Mouse (Mus musculus) embryonic facial prominence, embryonic 15.5 days (tissue): ENCODE measurements around the gene Cyb5rl. TPM values are rescaled to one million over a fixed set of nuclear protein-coding genes. Genes with fewer than 3 reads are reported as not detected.
"Not testable (repeated sequence)": the region's sequence is repeated elsewhere in the genome, so short reads cannot be mapped to it uniquely, and the experiment has no call there.

Experiments used
- ATAC-seq: fragments of 200-750 bp; cut with Nextera tagmentation; 2 replicates; pipeline ENCODE4 v1.8.0; 2017; ENCODE audit warnings: low read depth, moderate TSS enrichment; ENCODE audit not compliant: insufficient number of reproducible peaks, low FRiP score, low TSS enrichment
- H3K27ac ChIP-seq: fragments of 300-500 bp; sonication (generic); replicated peaks from 2 replicates; pipeline ENCODE4 v1.5.1; 2015; ENCODE audit warnings: mild to moderate bottlenecking, inconsistent platforms
- H3K27me3 ChIP-seq: fragments of 300-500 bp; sonication (generic); 2 replicates; pipeline ENCODE4 v1.6.1; 2015; ENCODE audit warnings: inconsistent platforms
- H3K36me3 ChIP-seq: fragments of 300-500 bp; sonication (generic); 2 replicates; pipeline ENCODE4 v1.6.1; 2015; ENCODE audit warnings: mild to moderate bottlenecking, inconsistent platforms
- H3K4me1 ChIP-seq: fragments of 300-500 bp; sonication (generic); 2 replicates; pipeline ENCODE4 v1.6.1; 2015; ENCODE audit warnings: inconsistent platforms
- H3K4me2 ChIP-seq: fragments of 300-500 bp; sonication (generic); replicated peaks from 2 replicates; pipeline ENCODE4 v1.6.1; 2015; ENCODE audit warnings: mild to moderate bottlenecking, inconsistent platforms
- H3K4me3 ChIP-seq: fragments of 300-500 bp; sonication (generic); replicated peaks from 2 replicates; pipeline ENCODE4 v1.5.1; 2015; ENCODE audit warnings: mild to moderate bottlenecking, inconsistent platforms
- H3K9ac ChIP-seq: fragments of 300-500 bp; sonication (generic); 2 replicates; pipeline ENCODE4 v1.6.1; 2015; ENCODE audit warnings: inconsistent platforms
- H3K9me3 ChIP-seq: fragments of 300-500 bp; sonication (generic); replicated peaks from 2 replicates; pipeline ENCODE4 v1.6.1; 2016; ENCODE audit warnings: inconsistent platforms
- WGBS: fragments of 180-500 bp; shearing (Covaris S2); methylation state at CpG from one replicate; pipeline ENCODE4 v1.1.7; 2015; 5-methylcytosine and 5-hydroxymethylcytosine counted together
- polyA plus RNA-seq: library from polyadenylated mRNA; unstranded; fragments of >200 nt; fragmentation: Nextera tagmentation; extraction: Ambion mirVana; gene quantifications from 2 replicates; pipeline ENCODE4 v1.2.1, GENCODE M21; 2015

Cyb5rl gene
- polyA plus RNA-seq, 1 experiment from 2014 or later: 7.6 TPM

DNA sequence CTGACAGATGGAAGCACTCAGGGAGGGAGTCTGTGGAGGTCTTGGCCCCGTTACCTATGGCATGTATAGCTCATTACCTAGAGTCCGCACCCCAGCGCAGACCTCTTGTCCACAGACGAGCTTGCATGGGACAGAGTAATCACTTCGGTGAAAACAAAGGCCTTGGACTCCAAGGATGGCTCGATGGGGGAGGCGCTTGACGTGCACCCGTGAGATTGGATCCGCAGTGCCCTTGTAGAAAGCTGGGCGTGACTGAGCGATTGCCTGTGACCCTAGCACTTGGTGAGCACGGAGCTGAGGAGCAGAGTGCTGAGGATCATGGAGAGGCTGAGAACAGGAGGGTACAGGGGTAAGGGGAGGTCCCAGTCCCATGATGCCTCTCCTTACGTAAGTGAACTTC is 24.9 kb downstream of the Cyb5rl start:
- no peak overlapping the region for H3K4me3 ChIP-seq
- 78% methylated on average over 14 of the region's 14 CpGs for WGBS
- peaks cover 9% of the 10 kb centered on the region; the same call in 1 of the 2 replicates for H3K4me1 ChIP-seq
- H3K27me3 ChIP-seq: no peaks in the 10 kb centered on the region
- H3K36me3 ChIP-seq: no peaks in the 10 kb centered on the region
- H3K27ac ChIP-seq: no peak overlapping the region
- H3K4me2 ChIP-seq: no peak overlapping the region
- H3K9me3 ChIP-seq: no peaks in the 10 kb centered on the region
- H3K9ac ChIP-seq: no peak overlapping the region
- no peak for ATAC-seq

DNA sequence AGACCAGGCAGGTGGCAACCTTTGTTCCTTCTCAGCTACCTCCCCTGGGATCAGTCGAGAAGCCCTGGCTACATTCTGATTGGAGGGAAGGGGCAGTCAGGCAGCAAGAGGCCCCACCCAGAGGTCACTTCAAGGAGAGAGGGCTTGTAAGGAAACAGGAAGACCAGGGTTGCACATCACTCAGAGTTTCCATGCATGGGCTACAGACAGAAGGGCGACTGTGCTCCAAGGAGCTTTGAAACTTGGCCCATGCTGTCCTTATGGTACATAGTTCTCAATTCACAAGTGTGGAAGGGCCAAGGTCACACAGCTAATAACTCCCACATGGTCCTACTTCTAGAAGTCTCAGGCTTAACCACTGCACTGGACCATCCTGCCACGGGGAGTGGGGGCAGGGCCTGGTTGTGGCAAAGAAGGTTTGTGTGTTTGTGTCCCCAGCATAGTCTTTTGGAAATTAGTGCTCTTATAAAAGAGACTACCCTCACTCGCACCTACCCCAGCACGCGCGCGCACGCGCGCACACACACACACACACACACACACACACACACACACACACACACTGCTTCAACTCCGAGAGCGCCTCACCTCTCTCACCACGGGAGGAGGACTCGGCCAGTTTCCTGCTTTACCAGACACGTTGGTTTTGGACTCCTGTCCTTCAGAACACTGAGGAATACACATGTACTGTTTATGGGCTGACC is 27.8 kb downstream of the Cyb5rl start:
- Histone ChIP-seq H3K4me1 (peaks cover 12% of the 10 kb centered on the region; the same call in 1 of the 2 replicates), H3K27me3 (no peaks in the 10 kb centered on the region), H3K4me3 (no peak overlapping the region), H3K36me3 (no peaks in the 10 kb centered on the region), H3K4me2 (no peak overlapping the region), H3K27ac (no peak overlapping the region), H3K9ac (no peak overlapping the region), H3K9me3 (no peaks in the 10 kb centered on the region)
- WGBS: 58% methylated on average over 16 of the region's 16 CpGs
- no peak for ATAC-seq

DNA sequence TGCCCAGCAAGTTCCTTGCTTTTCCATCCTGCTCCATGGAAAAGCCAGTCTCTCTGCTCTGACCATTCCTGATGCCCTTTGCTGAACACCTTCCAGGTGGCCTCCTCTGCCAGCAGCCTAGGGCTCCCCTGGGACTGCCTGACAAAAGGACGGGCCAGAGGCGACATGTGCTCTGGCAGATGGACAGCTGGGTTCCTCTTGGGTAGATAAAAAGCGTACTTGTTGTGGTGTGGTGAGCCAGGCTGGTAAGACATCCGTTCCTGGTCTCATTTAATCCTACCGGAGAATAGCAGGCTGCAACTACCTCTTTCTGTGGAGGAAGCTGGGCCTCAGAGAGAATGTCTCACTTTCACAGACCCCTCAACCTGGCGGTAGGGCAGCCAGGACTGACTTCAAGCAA is 29.3 kb downstream of the Cyb5rl start:
- Histone ChIP-seq H3K4me1 (peaks cover 12% of the 10 kb centered on the region; the same call in 1 of the 2 replicates), H3K4me2 (no peak overlapping the region), H3K9ac (no peak overlapping the region), H3K9me3 (no peaks in the 10 kb centered on the region), H3K36me3 (no peaks in the 10 kb centered on the region), H3K4me3 (no peak overlapping the region), H3K27ac (no peak overlapping the region), H3K27me3 (no peaks in the 10 kb centered on the region)
- no peak for ATAC-seq
- 23% methylated on average over 6 of the region's 6 CpGs for WGBS

DNA sequence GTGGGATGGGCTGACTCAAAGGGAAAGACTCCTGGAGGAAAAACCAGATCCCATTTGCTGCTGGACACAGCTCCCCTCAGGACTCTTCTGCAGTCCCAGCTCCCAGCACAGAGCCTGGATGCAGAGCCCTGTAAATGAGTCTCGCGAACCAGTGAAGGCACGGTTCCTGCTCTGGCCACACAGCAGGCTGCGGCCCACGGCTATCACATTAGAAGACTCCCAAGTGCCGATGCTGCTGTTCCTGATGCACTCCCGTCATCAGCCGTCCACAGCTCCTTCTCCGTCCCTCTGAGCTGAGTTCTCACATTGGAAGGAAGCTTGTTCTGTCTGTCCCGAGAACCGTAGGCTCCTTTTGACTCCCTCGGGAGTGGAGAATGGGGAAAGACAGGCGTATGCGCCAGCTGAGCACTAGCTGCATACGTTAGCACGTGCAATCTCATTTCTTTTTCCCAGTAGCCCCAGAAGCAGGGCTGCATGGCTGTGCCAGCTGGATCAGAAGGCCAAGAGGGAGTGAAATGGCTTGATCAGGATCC is 30.1 kb downstream of the Cyb5rl start, which contains the start of gene Cdcp2:
TSS of gene Cdcp2 (plus strand) at position 51 of the 533 bp plus-strand sequence.
- peak within 1 kb of the TSS; percentile 9; the same call in 1 of the 2 replicates for H3K9ac ChIP-seq
- no peaks in the 10 kb centered on the region for H3K36me3 ChIP-seq
- no peaks in the 10 kb centered on the region for H3K27me3 ChIP-seq
- H3K4me1 ChIP-seq: peaks cover 12% of the 10 kb centered on the region; the same call in 1 of the 2 replicates
- H3K27ac ChIP-seq: no peak within 1 kb of the TSS
- H3K9me3 ChIP-seq: no peaks in the 10 kb centered on the region
- WGBS: 61% methylated on average over 16 of the region's 16 CpGs
- ATAC-seq: no peak
- H3K4me3 ChIP-seq: no peak within 1 kb of the TSS
- H3K4me2 ChIP-seq: no peak within 1 kb of the TSS

DNA sequence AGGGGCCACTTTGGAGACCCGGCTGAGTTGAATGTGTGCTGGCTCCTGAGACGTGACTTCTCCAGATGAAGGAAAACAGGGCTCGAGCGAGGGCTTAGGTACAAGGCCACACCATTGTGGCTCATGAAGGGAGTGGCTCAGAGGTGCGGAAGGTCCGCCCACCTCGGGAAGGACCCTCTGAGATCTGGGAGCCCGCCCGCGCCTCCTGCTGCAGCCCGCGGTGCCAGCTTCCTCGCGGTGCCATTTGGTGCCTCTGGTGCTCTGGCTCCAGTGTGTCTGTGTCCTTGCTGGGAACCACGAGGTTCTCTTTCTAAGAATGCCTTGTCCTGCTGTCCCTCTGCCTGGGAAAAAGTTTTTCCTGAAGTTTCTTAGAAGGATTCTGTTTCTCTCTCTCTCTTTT is 31.1 kb downstream of the Cyb5rl start:
- H3K9me3 ChIP-seq: no peaks in the 10 kb centered on the region
- 69% methylated on average over 15 of the region's 15 CpGs for WGBS
- H3K4me3 ChIP-seq: no peak overlapping the region
- no peak overlapping the region for H3K9ac ChIP-seq
- H3K4me2 ChIP-seq: no peak overlapping the region
- H3K27me3 ChIP-seq: no peaks in the 10 kb centered on the region
- H3K4me1 ChIP-seq: peaks cover 12% of the 10 kb centered on the region; the same call in 1 of the 2 replicates
- no peak overlapping the region for H3K27ac ChIP-seq
- no peaks in the 10 kb centered on the region for H3K36me3 ChIP-seq
- ATAC-seq: no peak

DNA sequence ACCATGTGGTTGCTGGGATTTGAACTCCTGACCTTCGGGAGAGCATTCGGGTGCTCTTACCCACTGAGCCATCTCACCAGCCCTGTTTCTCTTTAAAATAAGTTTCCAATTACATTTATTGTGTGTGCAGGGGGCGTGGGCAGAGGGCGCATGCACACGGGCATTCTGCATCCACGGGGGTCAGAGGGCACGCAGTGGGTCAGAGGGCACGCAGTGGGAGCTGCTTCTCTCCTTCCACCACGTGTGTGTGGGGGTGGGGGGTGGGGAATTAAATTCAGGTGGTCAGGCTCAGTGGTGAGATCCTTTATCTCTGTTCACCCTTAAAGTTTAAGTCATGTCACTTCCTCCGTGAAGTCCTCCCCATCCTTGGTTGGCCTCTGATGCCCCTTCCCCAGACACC is 31.6 kb downstream of the Cyb5rl start:
- Histone ChIP-seq H3K9ac (no peak overlapping the region), H3K4me2 (no peak overlapping the region), H3K4me3 (no peak overlapping the region), H3K36me3 (no peaks in the 10 kb centered on the region), H3K27ac (no peak overlapping the region), H3K9me3 (no peaks in the 10 kb centered on the region), H3K4me1 (peaks cover 12% of the 10 kb centered on the region; the same call in 1 of the 2 replicates), H3K27me3 (no peaks in the 10 kb centered on the region)
- ATAC-seq: no peak
- WGBS: 55% methylated on average over 10 of the region's 10 CpGs

DNA sequence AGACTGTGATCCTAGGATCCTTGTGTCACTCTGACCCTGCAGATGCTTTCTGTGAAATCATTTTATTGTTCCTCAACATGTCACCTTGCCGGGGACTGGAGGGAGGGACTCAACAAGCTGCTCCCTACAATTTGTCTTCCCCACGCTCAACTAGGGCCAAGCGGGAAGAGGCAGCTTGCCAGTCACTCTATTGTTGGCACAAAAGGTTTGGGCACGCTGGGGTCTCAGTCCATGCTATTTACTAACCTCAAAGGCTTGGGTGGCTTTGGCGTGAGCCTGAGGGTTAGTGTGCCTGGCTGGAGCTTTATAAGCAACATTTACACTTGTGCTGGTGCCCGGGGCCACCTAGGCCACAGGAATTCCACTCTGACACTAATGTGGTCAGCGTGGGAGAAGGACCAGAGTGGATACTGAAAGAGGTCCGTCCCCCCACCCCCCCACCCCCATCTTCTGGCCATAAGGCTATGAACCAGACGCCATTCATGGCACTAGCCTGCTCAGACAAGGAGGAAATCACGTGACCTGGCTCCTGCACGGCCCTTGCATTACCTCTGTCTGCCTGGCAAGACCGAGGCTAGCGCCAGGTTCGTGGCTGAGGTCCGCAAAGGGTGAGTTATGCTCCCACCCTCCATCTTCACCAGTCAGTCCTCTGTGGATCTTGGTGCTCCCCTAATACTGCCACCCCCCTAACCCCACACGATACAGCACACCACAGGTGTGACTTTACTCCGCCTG is 32.2 kb downstream of the Cyb5rl start:
- H3K27me3 ChIP-seq: no peaks in the 10 kb centered on the region
- no peak overlapping the region for H3K4me3 ChIP-seq
- WGBS: 70% methylated on average over 17 of the region's 17 CpGs
- H3K9ac ChIP-seq: no peak overlapping the region
- H3K4me1 ChIP-seq: peaks cover 12% of the 10 kb centered on the region; the same call in 1 of the 2 replicates
- no peaks in the 10 kb centered on the region for H3K9me3 ChIP-seq
- H3K27ac ChIP-seq: no peak overlapping the region
- ATAC-seq: no peak
- no peaks in the 10 kb centered on the region for H3K36me3 ChIP-seq
- H3K4me2 ChIP-seq: no peak overlapping the region

DNA sequence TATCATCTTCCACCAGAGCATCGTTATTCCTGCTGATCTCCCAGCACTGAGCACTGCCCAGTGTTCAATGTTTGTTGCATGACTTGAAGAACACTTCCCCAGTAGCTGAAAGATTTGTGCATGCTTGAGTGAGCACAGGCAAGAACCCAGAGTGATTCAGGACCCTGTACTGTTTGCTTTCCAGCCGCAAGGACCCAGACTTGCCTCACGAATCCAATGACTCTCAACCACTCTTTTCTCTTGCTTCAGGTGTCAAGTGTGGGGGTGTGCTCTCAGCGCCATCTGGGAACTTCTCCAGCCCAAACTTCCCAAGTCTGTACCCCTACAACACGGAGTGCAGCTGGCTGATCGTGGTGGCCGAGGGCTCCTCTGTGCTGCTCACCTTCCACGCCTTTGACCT is 35.4 kb downstream of the Cyb5rl start:
- ATAC-seq: no peak
- H3K36me3 ChIP-seq: no peaks in the 10 kb centered on the region
- H3K4me3 ChIP-seq: no peak overlapping the region
- H3K4me2 ChIP-seq: no peak overlapping the region
- H3K27me3 ChIP-seq: no peaks in the 10 kb centered on the region
- no peak overlapping the region for H3K9ac ChIP-seq
- no peak overlapping the region for H3K27ac ChIP-seq
- no peaks in the 10 kb centered on the region for H3K9me3 ChIP-seq
- WGBS: 67% methylated on average over 8 of the region's 8 CpGs
- H3K4me1 ChIP-seq: no peaks in the 10 kb centered on the region

DNA sequence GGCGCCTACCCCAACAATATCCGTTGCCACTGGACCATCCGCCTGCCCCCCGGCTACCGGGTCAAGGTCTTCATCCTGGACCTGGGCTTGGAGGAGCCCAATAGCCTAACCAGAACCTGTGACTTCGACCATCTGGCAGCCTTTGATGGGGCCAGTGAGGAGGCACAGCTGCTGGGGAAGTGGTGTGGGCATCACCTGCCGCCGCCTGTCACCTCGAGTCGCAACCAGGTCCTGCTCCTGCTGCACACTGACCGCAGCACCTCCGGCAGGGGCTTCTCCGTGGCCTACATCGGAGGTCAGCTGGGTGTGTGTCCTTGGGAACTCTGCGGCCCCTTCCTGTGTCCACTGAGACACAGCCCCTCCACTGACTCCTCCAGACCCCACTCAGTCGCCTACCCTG is 40.0 kb downstream of the Cyb5rl start:
- H3K4me2 ChIP-seq: no peak overlapping the region
- H3K9me3 ChIP-seq: no peaks in the 10 kb centered on the region
- H3K4me3 ChIP-seq: no peak overlapping the region
- H3K27me3 ChIP-seq: no peaks in the 10 kb centered on the region
- no peak overlapping the region for H3K9ac ChIP-seq
- WGBS: 86% methylated on average over 16 of the region's 16 CpGs
- no peak for ATAC-seq
- H3K27ac ChIP-seq: no peak overlapping the region
- 0 out of 2 replicates have a peak, but pooled peaks cover 8% of the 10 kb centered on the region for H3K4me1 ChIP-seq
- no peaks in the 10 kb centered on the region for H3K36me3 ChIP-seq

DNA sequence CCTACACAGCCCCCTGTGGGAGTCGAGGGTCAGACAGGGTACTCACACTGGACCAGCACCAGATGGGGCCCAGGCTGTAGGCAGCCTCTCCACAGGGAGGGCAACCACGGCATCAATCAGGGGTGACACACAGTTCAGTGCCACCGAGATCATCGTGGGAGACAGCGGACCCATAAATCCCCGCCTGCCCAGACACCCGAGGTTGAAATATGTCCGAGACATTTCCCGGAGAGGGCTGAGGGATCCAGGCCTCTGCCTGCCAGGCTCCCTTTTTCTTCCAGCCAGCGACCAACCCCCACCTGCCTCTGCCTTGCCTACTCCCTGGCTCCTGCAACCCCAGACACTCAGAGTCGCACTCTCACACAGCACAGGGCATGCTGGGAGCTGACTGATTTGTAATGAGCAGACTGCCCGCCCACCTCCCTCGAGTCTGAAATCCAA is 41.5 kb downstream of the Cyb5rl start:
- no peak for ATAC-seq

DNA sequence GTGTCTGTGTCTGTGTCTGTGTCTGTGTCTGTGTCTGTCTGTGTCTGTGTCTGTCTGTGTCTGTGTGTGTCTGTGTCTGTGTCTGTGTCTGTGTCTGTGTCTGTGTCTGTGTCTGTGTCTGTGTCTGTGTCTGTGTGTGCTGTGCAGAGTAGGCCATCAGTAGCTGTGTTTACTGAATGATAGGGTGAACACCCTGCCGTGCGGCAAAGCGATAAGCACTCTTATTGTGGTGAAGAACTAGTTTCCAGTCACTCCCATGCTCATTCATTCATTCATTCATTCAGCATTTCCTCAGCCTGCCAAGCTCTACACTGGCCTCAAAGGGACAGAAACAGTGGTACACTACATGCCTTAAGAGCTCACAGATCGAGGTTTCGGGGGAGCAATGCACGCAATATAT is 42.4 kb downstream of the Cyb5rl start:
- not testable (repeated sequence) for H3K4me2 ChIP-seq, H3K4me3 ChIP-seq, H3K9ac ChIP-seq, H3K36me3 ChIP-seq, H3K27me3 ChIP-seq, H3K4me1 ChIP-seq, H3K27ac ChIP-seq, ATAC-seq, H3K9me3 ChIP-seq
- 93% methylated on average over 6 of the region's 6 CpGs for WGBS

More for the DNA sequence above, 41.5 kb downstream of the Cyb5rl start:
- WGBS: 47% methylated on average over 13 of the region's 13 CpGs
- Histone ChIP-seq H3K27ac (no peak overlapping the region), H3K36me3 (no peaks in the 10 kb centered on the region), H3K9ac (no peak overlapping the region), H3K4me3 (no peak overlapping the region), H3K27me3 (no peaks in the 10 kb centered on the region), H3K4me2 (no peak overlapping the region), H3K9me3 (no peaks in the 10 kb centered on the region), H3K4me1 (0 out of 2 replicates have a peak, but pooled peaks cover 8% of the 10 kb centered on the region)
